1 mouse cellular context compared by ENCODE assay signal in the genomic region with DNA sequence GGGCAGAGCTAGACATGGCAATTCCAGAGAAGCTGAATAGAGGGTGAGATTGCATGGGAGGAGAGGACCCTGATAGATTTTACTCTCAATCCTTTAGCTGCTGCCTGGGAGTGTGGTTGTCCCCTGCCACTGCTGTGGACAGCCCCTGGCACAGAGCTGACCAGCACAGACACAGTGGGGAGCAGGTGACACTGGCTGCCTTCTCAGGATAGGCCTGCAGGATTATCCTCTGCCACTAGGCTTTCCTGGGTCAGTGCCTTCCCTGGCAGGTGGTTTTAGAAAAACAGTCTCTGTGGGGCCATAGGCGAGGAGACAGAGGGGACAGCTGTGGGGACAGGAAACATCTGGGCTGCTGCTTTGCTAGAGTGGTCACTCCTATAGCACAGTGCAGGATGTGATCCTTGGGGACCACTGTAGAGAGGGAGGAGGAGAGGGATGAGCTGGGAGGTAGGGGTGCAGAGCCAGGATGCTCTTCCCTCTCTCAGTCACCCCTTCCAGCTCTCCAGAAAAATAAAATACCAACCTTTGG.
TF ChIP-seq lines count a peak whose summit lies in the region.

No protein-coding gene starts in this region.

TF ChIP-seq in CH12.LX, 34 proteins besides CTCF, POLR2A, EP300 and RAD21:
- TF ChIP-seq IRF4 (IDR thresholded peaks at IDR 0.05; ENCODE audit: low read depth, low read length) (no peak), TCF12 (IDR thresholded peaks at IDR 0.05; ENCODE audit: low read depth, low read length) (peak; percentile 16; the same call in 1 of the 2 replicates)
